Mouse (Mus musculus) right cerebral cortex, postnatal 14 days (tissue): ENCODE data around the gene Evi5.

Experiments
- DNase-seq: peaks from one replicate; pipeline ENCODE4 v3.0.0; 2022

Evi5 gene

GRCm38 (mm10) chr5:107793927-107794326 lies 81.0 kb downstream of the Evi5 start:
- no peak for DNase-seq

GRCm38 (mm10) chr5:107793258-107793657 lies 81.6 kb downstream of the Evi5 start:
- no peak for DNase-seq

- no peak for DNase-seq
These were observed 82.4 kb downstream of the Evi5 start for GRCm38 (mm10) chr5:107792516-107792915.

GRCm38 (mm10) chr5:107791966-107792365 lies 82.9 kb downstream of the Evi5 start:
- DNase-seq, result no peak

- peak; percentile 8 for DNase-seq
These were observed 85.4 kb downstream of the Evi5 start for GRCm38 (mm10) chr5:107789492-107789891.

GRCm38 (mm10) chr5:107787682-107788443 lies 87.0 kb downstream of the Evi5 start:
- no peak for DNase-seq

- DNase-seq, result no peak
These were observed 92.5 kb downstream of the Evi5 start for GRCm38 (mm10) chr5:107782360-107782759.

- DNase-seq, result no peak
These were observed 96.1 kb downstream of the Evi5 start for GRCm38 (mm10) chr5:107778763-107779162.

- no peak for DNase-seq
These were observed 97.4 kb downstream of the Evi5 start for GRCm38 (mm10) chr5:107777545-107777830.

- DNase-seq, result no peak
These were observed 97.9 kb downstream of the Evi5 start for GRCm38 (mm10) chr5:107776777-107777544.

- no peak for DNase-seq
These were observed 99.0 kb downstream of the Evi5 start for GRCm38 (mm10) chr5:107775875-107776274.

GRCm38 (mm10) chr5:107772049-107772448 lies 102.9 kb downstream of the Evi5 start:
- no peak for DNase-seq

GRCm38 (mm10) chr5:107768224-107768623 lies 106.7 kb downstream of the Evi5 start:
- DNase-seq, result no peak

- DNase-seq, result no peak
These were observed 109.0 kb downstream of the Evi5 start for GRCm38 (mm10) chr5:107765946-107766345.

GRCm38 (mm10) chr5:107764486-107764885 lies 110.4 kb downstream of the Evi5 start:
- DNase-seq, result no peak

- no peak for DNase-seq
These were observed 111.2 kb downstream of the Evi5 start for GRCm38 (mm10) chr5:107763674-107764073.

GRCm38 (mm10) chr5:107759121-107759520 lies 115.8 kb downstream of the Evi5 start:
- no peak for DNase-seq

GRCm38 (mm10) chr5:107756072-107756471 lies 118.8 kb downstream of the Evi5 start:
- DNase-seq, result no peak

- no peak for DNase-seq
These were observed 120.2 kb downstream of the Evi5 start for GRCm38 (mm10) chr5:107754740-107755139.

- no peak for DNase-seq
These were observed 121.3 kb downstream of the Evi5 start for GRCm38 (mm10) chr5:107753656-107754055.

- no peak for DNase-seq
These were observed 125.5 kb downstream of the Evi5 start for GRCm38 (mm10) chr5:107749229-107749916.

GRCm38 (mm10) chr5:107739023-107739422 lies 135.9 kb downstream of the Evi5 start:
- DNase-seq, result no peak

GRCm38 (mm10) chr5:107738296-107738695 lies 136.6 kb downstream of the Evi5 start:
- no peak for DNase-seq

- no peak for DNase-seq
These were observed 138.7 kb downstream of the Evi5 start for GRCm38 (mm10) chr5:107736171-107736570.
